Mouse (Mus musculus): ENCODE data around the gene Fam110a.
A peak's percentile ranks its signal among the peaks of the same experiment; 100 is the strongest.

- TF ChIP-seq CTCF (conservative IDR thresholded peaks at IDR 0.05; ENCODE audit: low read length): peak; percentile 90
- no peak for TF ChIP-seq NANOG (IDR thresholded peaks at IDR 0.05; ENCODE audit: borderline replicate concordance, low read length)
- no peak for TF ChIP-seq POU5F1 (IDR thresholded peaks at IDR 0.05; ENCODE audit: borderline replicate concordance, low read length)
These were observed 16.5 kb upstream of the Fam110a start, which contains the start of gene Slc52a3 for GRCm38 (mm10) chr2:151996229-151997189.
